Mouse (Mus musculus) neutrophil, adult 5-6 weeks (primary cell): ENCODE results near the gene Aldh3b2. TPM values are rescaled to one million over a fixed set of nuclear protein-coding genes. Genes with fewer than 3 reads are reported as not detected.

ENCODE experiments used
- ATAC-seq: fragments of 151-379, 151-347 bp; 2 replicates; pipeline ENCODE4 v1.8.0; 2017; ENCODE audit warnings: mild to moderate bottlenecking, moderate TSS enrichment; ENCODE audit not compliant: insufficient number of reproducible peaks, poor library complexity, low FRiP score, severe bottlenecking; ENCODE audit errors: extremely low read depth
- total RNA-seq: library from RNA; stranded (forward); fragments of 200-1000 nt; gene quantifications from 2 replicates; pipeline ENCODE4 v1.2.3, GENCODE M21; 2017

The Aldh3b2 gene
- total RNA-seq, 1 experiment from 2014 or later = not detected

- ATAC-seq = peak; percentile 68
These were observed 8.2 kb downstream of the Aldh3b2 start for GRCm38 (mm10) chr19:3980309-3980708.

GRCm38 (mm10) chr19:3980917-3981316 lies 8.8 kb downstream of the Aldh3b2 start:
- no peak for ATAC-seq

DNA sequence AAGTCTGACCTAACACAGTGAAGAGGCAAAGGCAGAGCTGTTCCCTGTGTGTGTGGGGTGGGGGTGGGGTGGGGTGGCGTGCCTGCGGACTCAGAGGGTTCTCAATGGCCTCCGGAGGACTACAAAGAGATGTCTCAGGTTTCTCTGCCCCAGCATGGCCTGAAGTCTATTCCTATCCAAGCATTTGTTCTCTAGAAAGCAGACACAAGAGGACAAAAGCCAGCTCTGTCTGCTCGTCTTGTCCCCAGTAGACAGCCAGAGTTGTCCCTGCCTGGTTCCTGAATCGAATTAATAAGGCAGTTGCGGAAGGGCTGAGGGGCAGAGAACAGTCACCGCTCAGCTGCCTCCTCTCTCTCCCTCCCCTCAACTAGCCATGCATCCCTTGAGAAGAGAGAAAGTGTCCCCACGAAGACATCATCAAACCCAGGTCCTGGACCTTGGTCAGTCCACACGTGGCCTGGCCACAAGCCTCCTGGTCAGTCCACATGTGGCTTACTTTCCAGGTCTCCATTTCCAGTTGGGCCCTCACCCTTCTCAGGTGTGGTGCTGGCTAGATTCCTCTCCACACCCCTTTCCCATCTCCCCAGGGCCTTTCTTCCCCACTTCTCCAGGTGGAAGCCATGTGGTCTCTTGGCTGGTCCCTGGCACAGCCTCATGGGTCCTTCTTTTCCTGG lies 11.5 kb downstream of the Aldh3b2 start:
- ATAC-seq = no peak

DNA sequence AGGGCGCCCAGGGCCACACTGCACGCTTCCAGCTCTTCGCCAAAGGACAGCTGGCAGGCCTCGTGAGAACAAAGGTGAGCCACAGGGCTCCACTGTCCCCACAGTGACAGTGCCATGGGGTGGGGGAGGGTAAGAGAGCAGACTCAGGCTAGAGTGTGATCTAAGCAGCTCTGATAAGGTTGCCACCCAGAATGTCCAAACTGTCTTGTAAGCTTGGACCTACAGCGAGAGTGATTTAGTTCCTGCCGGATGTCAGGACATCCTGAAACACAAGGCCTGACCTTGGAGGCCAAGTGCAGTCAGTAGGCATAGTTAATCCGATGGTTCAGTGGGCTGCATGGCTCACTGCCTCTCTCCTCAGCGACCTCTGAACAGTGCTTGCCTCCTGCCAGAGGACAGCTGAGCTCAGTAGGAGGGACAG lies 13.1 kb downstream of the Aldh3b2 start:
- ATAC-seq = no peak

GRCm38 (mm10) chr19:3986334-3986733 lies 14.2 kb downstream of the Aldh3b2 start, which contains the start of gene Acy3:
Gene Acy3, plus strand, starts transcription at chr19:3986570.
- no peak for ATAC-seq

GRCm38 (mm10) chr19:3988066-3988465 lies 15.9 kb downstream of the Aldh3b2 start:
- ATAC-seq = no peak

DNA sequence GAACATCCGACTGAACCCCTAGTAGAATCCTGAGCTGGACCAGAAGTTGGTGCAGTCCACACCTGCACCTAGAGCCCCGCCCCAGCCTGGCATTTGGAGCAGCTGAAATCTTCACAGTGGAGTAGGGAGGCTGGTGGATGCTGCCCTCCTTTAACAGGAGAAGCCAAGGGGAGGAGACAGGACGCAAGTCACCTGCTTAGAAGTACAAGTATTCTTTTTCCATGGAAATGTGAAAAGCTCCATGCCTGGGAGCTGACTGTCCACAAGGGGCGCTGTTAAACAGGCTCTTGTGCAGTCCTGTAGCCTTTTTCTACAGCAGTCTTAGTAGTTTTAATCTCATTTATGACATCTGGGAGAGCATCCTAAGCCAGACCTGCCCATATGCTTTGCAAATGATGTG lies 16.6 kb downstream of the Aldh3b2 start:
- no peak for ATAC-seq

DNA sequence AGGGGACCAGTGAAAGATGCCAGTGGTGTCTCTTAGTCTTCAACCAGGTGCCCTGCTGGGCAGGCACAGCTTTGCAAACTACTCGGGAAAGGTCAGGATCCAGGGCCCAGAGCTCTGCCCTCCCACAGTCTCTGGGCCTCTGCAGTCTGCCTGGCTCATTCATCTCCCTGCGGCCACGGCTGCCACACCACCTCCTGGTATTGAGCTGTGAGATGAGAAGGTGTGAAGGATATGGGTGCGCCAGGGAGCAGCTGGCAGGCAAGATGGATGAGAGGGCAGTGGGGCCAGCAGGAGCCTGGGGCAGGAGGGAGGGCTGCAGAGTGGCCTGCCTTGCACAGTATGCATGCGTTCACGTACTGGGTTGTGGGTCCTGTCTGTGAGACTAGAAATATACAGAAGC lies 18.7 kb downstream of the Aldh3b2 start:
- no peak for ATAC-seq

DNA sequence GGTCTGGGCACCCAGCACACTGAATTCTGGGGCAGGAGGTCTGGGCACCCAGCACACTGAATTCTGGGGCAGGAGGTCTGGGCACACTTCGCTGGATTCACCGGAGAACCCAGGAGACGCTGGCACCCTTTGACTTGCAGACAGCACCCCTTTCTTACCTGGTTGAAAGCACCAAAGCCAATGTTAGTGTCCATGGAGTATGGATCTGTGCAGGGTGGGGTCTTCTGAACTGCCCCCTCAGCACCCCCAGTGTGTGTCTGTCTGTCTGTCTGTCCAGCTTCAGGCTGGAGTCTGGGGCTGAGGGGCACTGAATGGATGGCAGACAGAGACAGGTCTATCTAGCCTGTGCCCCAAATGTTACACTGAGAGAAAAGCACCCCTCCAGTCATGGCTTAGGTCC lies 19.4 kb downstream of the Aldh3b2 start:
- no peak for ATAC-seq

GRCm38 (mm10) chr19:3991966-3992365 lies 19.8 kb downstream of the Aldh3b2 start:
- no peak for ATAC-seq

GRCm38 (mm10) chr19:3992416-3992815 lies 20.3 kb downstream of the Aldh3b2 start, which contains the start of gene Tbx10:
Gene Tbx10, plus strand, starts transcription at chr19:3992752.
- no peak for ATAC-seq

- no peak for ATAC-seq
These were observed 22.8 kb downstream of the Aldh3b2 start for GRCm38 (mm10) chr19:3994932-3995331.

- ATAC-seq = no peak
These were observed 23.4 kb downstream of the Aldh3b2 start for GRCm38 (mm10) chr19:3995505-3995904.

GRCm38 (mm10) chr19:3996106-3996505 lies 24.0 kb downstream of the Aldh3b2 start:
- no peak for ATAC-seq

DNA sequence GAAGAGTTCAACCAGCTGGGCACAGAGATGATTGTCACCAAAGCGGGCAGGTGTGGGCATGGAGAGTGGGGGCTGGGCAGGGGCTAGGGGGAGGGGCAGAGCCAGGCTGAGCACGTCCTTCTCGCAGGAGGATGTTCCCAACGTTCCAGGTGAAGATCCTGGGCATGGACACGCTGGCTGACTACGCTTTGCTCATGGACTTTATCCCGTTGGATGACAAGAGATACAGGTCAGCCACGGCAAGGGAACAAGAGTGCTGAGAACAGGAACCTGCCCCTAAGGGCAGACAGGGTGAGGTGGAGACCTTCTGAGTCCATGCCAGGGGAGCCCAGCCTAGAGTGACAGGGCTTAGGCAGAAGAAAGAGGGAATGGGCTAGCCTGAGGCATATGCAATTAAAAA lies 24.6 kb downstream of the Aldh3b2 start:
- no peak for ATAC-seq

- no peak for ATAC-seq
These were observed 25.1 kb downstream of the Aldh3b2 start for GRCm38 (mm10) chr19:3997231-3997630.

DNA sequence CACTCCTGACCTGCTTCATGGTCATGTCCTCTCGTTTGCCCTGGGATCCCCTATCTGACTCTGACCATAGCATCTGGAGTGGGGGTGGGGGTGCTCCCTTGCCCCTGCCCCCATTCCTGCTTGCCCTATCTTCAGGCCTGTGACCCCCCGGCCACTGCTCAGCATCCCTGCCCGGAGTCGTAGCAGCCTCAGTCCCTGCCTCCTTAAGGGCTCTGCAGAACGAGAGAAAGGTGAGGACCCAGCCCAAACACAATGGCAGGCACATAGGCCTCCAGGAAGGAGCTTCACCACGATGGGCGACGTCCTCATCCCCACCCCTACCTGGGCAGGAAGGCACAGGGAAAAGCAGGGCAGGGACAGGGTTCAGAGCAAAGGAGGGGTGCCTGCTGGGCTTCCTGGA lies 26.2 kb downstream of the Aldh3b2 start:
- no peak for ATAC-seq

DNA sequence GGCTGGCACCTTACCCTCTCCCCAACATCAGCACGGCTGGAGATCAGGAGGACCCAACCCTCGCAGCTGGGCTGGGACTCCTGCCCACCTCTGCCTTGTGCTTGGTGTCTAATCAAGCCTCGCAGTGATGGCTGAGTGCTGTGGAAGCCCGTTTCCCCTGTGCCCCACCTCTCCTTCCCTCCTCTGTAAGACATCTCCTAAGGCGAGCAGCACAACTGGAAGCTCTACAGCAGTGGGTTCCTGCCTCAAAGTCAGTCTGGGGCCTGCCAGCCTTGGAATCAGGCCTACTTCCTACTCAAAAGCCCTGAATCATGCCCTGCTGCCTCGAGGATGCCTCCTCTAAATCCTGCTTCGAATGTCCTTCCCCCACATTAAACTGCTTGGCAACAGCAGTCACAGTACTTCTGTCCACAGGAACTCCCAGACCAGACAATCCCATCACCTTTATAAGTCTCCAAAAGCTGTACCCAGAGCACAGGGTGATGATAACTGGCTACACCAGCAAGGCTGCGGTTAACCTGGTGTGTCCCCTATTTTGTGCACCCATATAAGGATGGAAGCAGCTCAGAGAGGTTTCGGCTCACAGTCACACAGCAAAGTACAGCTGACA lies 27.1 kb downstream of the Aldh3b2 start:
- no peak for ATAC-seq

DNA sequence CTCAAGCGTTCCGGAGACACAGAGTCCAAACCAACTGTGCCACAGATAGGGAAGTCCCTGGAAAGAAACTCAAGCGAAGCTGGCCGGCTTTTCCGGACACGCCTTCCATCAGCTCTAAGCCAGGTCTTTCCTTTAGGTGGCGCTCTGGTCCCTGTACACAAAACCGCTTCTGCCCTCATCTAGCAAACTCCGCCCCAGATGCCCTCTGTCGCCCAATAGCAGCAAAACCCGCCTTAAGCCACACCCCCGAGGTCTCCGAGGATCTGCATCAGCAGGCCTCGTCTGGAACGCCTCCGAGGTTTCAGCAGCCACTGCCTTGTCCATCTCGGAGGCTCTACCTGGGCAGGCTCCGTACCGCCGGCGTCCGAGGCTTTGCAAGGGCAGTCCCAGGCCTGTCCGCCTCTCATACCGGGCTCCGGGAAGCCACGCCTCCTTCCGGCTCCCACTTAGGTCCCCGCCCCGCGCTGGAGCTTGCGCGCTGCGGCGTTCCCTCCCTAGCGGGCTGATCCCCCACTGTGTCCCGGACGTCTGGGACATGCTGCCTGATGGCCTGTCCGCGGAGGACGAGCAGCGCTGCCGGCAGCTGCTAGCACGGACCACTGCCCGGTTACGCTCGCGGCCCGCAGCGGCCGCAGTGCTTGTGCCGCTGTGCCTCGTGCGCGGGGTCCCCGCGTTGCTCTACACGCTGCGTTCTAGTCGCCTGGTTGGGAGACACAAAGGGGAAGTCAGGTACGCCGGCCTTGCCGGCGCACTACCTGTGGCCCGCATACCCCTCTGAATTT lies 28.2 kb downstream of the Aldh3b2 start, which contains the start of the genes Nudt8 and Gm49405:
Nudt8 (plus strand) TSS at position 462 of the 782 bp plus-strand sequence.
Gm49405 (plus strand) TSS at position 508 of the 782 bp plus-strand sequence.
- peak; percentile 89 for ATAC-seq
